Mouse (Mus musculus) ZHBTc4 (cell line): ENCODE measurements around the gene 4933425L06Rik.

Experiments
- DNase-seq: peaks from one replicate; pipeline ENCODE4 v3.0.0-alpha.2; 2011; ENCODE audit warnings: low read depth, low spot score

Gene 4933425L06Rik

DNA sequence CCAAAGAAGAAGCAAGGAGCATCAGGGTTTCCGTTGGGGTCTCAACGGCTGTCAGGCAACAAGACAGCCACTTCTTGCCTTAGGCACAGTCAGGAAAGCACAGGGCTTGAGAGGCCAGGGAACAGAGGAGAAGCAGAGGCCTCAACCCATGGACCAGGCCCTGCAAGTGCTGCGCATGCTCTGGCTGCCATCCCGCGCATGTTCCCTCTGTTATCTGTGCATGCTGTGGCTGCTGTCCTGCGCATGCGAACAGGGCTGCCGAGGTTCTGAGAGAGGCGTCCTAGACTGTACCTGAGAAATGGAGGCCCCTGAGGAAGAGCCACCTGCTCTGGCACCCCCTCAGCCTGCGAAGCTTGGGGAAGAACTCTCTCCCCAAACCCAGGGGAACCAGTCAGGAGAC is at the start of gene 4933425L06Rik:
Gene 4933425L06Rik (plus strand): TSS at position 261 of the 400 bp plus-strand sequence.
- peak; percentile 25 for DNase-seq

DNA sequence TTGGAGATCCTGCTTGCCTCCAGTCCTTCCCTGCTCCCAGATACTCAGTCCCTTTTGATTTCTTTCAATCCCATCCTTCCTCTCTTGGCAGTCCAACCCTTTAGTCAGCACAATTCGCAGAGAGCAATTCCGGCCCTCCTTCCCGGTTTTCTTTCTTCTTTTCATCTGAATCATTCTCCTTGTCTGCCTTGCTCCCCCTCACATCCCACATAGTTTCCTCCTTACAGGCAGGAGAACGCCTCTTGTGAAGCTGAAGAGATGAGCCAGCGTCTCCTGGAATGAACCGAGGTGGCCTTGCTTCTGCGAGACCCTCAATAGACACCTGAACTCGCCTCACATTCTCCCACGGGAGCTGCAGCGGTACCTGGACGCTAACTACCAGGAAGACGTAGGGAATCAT is 44.1 kb upstream of the 4933425L06Rik start:
- no peak for DNase-seq

DNA sequence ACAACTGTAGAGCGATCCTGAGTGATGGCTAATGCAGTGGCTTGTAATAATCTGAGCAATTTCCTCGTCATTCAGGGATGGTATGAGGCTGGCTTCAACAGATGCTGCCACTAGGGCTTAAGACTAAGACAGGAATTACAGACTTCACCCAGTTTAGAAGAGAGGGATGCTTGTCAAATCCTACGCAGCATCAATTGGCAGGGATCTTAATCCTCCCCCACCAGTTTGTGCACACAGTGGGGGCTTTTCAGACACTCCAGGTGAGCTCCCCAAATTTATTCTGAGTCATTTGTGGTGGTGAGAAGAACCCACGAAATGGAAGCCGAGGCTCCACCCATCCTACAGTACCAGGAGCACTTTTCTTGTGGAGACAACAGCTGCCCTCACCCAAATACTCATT is 43.6 kb upstream of the 4933425L06Rik start:
- no peak for DNase-seq

- no peak for DNase-seq
These were observed 38.0 kb upstream of the 4933425L06Rik start for GRCm38 (mm10) chr13:105043882-105044281.

DNA sequence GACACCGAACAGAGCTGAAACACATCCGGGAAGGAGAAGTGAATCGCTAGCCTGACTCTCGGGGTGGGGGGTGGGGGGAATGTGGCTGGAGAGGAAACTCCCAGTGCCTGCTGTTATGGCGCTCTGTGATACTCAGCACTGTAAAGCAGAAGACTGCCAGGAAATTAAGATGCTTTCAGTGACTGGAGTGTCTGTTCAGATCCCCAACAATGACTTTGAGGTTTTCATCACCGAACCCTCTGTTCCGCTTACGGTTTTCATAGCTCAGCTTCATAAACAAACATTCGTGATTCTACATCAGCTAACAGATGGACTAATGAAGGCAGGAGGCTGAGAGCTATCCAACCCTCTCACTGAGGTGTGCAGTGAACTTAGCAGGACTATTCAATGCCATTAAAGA is 34.5 kb upstream of the 4933425L06Rik start:
- DNase-seq = no peak

GRCm38 (mm10) chr13:105048662-105049061 is 33.3 kb upstream of the 4933425L06Rik start:
- DNase-seq = no peak

GRCm38 (mm10) chr13:105051432-105051831 is 30.5 kb upstream of the 4933425L06Rik start:
- DNase-seq = no peak

- no peak for DNase-seq
These were observed 28.3 kb upstream of the 4933425L06Rik start for GRCm38 (mm10) chr13:105053618-105054017.

DNA sequence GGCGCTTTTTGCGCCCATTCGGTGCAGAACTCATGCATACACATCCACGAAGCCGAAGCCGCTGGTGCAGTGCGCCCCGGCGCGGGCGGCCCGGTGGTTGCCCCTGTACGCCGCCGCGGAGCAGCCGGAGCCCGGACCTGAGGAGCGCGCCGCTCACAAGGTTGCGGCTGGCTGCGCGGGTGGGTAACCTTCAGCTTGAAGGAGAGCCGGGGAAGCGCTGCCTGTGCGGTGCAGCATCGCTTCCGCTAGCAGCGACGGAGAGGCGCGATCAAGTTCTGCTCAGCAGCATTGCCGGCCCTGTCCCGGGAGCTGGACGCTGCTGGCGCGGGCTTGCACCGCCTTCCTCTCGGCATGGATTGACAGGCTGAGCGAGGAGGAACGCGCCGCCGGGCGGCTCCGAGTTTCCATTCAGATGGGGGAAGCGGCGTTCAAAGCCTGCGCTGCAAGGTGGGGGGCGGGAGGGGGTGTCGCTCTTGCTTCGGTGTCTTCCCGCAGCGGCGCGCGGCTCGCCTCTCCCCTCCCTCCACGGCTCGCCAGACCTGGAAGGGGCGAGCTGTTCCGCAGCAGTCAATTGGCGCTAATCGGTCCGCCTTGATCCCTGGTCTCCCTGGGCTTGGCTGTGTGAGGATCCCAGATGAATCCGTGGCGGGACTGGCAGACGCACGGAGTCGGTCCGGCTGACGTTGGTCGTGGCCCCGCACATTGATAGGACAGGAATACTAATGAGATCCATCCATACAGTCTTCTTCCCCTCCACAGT is 27.6 kb upstream of the 4933425L06Rik start, which contains the start of gene Rgs7bp:
Gene Rgs7bp (minus strand): TSS at position 750 of the 760 bp plus-strand sequence.
- DNase-seq = peak; percentile 80

DNA sequence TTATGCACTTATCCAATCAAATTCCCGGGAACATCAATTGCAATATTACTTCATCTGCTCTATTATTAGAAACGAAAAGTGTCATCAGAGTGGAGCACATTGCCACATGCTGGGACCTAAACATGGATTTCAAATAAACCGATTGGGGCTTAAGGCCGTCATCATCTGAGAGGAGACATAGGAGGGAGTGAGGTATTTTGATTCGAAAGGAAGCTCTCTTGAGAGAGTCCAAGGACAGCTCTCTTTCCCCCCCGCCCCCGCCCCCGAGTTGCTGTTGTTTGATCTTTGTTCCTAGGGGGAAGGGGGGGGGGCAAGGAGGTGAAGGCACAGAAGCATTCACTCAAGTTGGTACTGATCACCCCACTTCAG is 27.0 kb upstream of the 4933425L06Rik start:
- no peak for DNase-seq

DNA sequence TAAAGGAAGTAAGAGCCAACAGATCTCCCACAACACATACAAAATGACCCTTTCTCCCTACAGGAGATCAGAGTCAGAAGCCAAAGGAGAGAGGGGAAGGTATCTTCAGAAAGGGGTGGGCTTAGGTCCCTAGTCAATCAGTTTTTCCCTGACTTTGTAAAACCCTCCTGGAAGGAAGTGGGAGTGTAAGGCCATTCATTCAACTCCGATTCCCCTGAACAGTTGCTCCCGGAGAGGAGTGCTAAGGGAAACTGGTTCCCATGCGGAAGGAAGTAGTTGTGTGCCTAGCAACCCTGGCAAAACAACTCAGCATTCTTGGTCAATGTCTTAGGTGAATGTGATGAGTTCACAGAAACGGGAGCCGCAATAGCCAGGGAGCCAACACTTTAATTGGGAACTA is 26.5 kb upstream of the 4933425L06Rik start:
- DNase-seq = peak; percentile 29

- no peak for DNase-seq
These were observed 15.8 kb upstream of the 4933425L06Rik start for GRCm38 (mm10) chr13:105066119-105066518.

- peak; percentile 28 for DNase-seq
These were observed 14.8 kb upstream of the 4933425L06Rik start for GRCm38 (mm10) chr13:105066890-105067845.

- DNase-seq = no peak
These were observed 7.4 kb downstream of the 4933425L06Rik start for GRCm38 (mm10) chr13:105089276-105089675.

DNA sequence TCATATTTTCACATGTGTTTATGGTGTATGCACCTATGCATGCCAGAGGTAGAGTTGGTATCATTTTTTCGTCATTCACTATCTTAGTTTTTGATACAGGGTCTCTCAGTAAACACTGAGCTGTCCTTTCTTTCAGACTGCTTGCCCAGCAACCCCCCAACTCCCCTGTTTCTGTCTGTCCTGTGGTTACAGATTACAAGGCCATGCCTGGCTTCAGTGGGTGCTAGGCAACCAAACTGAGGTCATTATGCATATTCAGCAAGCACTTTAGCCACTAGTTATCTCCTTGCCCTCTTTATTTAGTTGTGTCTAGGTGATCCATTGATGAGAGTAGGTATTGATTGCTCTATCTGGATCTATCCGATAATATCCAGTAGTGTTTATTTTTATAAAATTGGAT is 14.4 kb downstream of the 4933425L06Rik start:
- no peak for DNase-seq

GRCm38 (mm10) chr13:105100705-105101104 is 18.8 kb downstream of the 4933425L06Rik start:
- DNase-seq = no peak

- DNase-seq = no peak
These were observed 22.5 kb downstream of the 4933425L06Rik start for GRCm38 (mm10) chr13:105104385-105104784.

DNA sequence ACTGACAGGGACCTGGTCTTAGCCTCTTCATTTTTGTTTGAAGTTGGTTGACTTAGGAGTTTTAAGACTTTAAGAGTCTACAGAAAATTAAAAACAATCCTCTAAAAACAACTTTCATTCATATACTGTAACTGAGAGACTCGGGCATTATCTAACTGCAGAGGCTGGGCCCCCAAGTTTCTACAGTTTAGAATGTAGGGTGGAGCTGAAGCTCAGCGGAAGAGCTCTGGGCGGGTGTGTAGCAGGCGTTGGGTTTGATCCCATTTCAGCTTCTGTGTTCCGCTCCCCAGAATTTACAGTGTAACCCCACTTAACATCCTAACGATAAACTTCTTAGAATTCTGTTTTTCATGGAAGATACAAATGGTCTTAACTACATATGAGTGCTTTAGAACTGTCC is 29.7 kb downstream of the 4933425L06Rik start:
- no peak for DNase-seq

GRCm38 (mm10) chr13:105121617-105122016 is 39.7 kb downstream of the 4933425L06Rik start:
- DNase-seq = no peak

DNA sequence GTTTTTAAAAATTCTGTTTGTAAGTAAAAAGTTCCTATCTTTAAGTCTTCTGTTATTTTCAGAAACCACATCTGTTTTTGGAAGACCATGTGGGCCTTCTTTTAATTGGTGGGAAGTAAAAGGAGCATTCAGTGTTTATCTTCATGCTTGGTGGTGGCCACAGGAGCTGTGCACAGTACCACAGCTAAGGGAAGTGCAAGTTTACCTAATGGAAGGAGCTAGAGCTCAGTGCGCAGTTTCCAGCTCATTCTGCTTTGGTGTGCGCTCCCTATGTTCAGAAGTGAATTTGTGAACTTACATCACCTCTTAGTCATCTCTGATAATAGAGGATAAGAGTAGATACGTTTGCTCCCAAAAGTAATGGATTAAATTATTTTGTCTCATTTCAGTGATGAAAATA is 40.2 kb downstream of the 4933425L06Rik start:
- no peak for DNase-seq

DNA sequence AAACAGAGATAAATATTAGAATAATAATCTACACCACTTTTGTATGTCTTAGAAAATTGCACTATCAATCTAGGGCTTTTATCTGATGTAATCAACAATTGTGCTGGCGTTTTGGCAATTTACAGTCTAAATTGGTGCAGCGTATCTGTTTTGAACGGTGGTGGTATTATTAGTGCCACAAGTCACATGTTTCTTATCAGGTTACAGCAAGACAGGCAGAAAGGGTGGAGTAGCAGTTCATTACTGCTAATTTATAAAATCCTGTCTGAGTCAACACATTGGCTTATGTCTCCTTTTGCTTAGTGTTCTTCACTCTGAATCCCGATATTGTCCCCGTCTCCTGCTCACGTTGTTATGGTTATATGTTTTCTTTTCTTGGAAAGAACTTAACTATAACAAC is 48.2 kb downstream of the 4933425L06Rik start:
- DNase-seq = no peak

DNA sequence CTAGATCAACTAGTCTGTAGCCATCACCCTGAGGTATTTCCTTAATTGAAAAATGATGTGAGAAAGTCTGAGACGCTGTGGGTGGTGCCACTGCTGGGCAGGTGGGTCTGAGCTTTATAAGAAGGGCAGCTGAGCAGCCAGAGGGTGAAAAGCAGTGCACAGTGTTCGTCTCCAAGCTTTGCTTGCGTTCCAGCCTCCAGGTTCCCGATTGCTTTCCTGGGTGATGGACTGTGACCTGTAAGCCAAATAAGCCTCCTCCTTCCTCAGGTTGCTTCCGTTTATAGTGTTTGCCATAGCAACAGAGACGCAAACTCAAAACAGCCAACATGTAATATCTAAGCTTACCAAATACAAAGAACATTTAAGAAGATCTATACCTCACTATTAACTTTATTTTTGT is 50.4 kb downstream of the 4933425L06Rik start:
- no peak for DNase-seq
